Mouse (Mus musculus) lung, postnatal 0 days (tissue): ENCODE measurements at regions not wholly inside any gene's neighbourhood (a gene's known extent, or its start where the extent isn't known, plus 50 kb on each side); places are given as distances from the start of the nearest gene placed in this dataset.

ENCODE experiments used
- CTCF ChIP-seq: IDR thresholded peaks from 2 replicates; pipeline ENCODE4 v1.5.1; 2016; ENCODE audit warnings: antibody characterized with exemption, mild to moderate bottlenecking
- EP300 ChIP-seq: IDR thresholded peaks from 2 replicates; pipeline ENCODE4 v1.6.1; 2016; ENCODE audit warnings: antibody characterized with exemption, mild to moderate bottlenecking, control low read depth

- TF ChIP-seq CTCF (no peak), EP300 (no peak)
Measured at GRCm38 (mm10) chr2:166391176-166391575, 235.7 kb upstream of the Sulf2 start.
